Mouse (Mus musculus) stomach, embryonic 16.5 days (tissue): ENCODE data around the gene Armh1. TPM values are rescaled to one million over a fixed set of nuclear protein-coding genes. Genes with fewer than 3 reads are reported as not detected.

Experiments
- ATAC-seq: fragments of 200-750 bp; cut with Nextera tagmentation; 2 replicates; pipeline ENCODE4 v1.8.0; 2017; ENCODE audit warnings: moderate number of reproducible peaks, moderate TSS enrichment; ENCODE audit not compliant: insufficient read depth, low FRiP score
- H3K27ac ChIP-seq: fragments of 300-500 bp; sonication (generic); 2 replicates; pipeline ENCODE4 v1.5.1; 2014; ENCODE audit warnings: low read length
- H3K27me3 ChIP-seq: fragments of 300-500 bp; sonication (generic); 2 replicates; pipeline ENCODE4 v1.6.1; 2014; ENCODE audit warnings: low read length, control low read depth, mixed read lengths; ENCODE audit not compliant: control insufficient read depth, insufficient read depth
- H3K36me3 ChIP-seq: fragments of 300-500 bp; sonication (generic); 2 replicates; pipeline ENCODE4 v1.6.1; 2014; ENCODE audit warnings: low read length; ENCODE audit not compliant: control insufficient read depth, insufficient read depth
- H3K4me1 ChIP-seq: fragments of 300-500 bp; sonication (generic); 2 replicates; pipeline ENCODE4 v1.6.1; 2014; ENCODE audit warnings: low read length, control low read depth, mixed read lengths; ENCODE audit not compliant: control insufficient read depth, insufficient read depth
- H3K4me2 ChIP-seq: fragments of 300-500 bp; sonication (generic); 2 replicates; pipeline ENCODE4 v1.6.1; 2014; ENCODE audit warnings: low read depth, low read length, mixed read lengths
- H3K4me3 ChIP-seq: fragments of 300-500 bp; sonication (generic); replicated peaks from 2 replicates; pipeline ENCODE4 v1.5.1; 2014; ENCODE audit warnings: mild to moderate bottlenecking, low read length
- H3K9ac ChIP-seq: fragments of 300-500 bp; sonication (generic); 2 replicates; pipeline ENCODE4 v1.6.1; 2014; ENCODE audit warnings: low read length
- H3K9me3 ChIP-seq: fragments of 300-500 bp; sonication (generic); replicated peaks from 2 replicates; pipeline ENCODE4 v1.6.1; 2016; ENCODE audit warnings: low read length, control low read depth; ENCODE audit not compliant: control insufficient read depth
- WGBS: fragments of 180-500 bp; shearing (Covaris S2); extraction: QIAGEN DNeasy Blood & Tissue Kit; methylation state at CpG from one replicate; pipeline ENCODE4 v1.1.7; 2014; 5-methylcytosine and 5-hydroxymethylcytosine counted together
- polyA plus RNA-seq: library from polyadenylated mRNA; unstranded; fragments of >200 nt; fragmentation: Nextera tagmentation; extraction: Ambion mirVana; gene quantifications from 2 replicates; pipeline ENCODE4 v1.2.1, GENCODE M21; 2015

Gene Armh1
- polyA plus RNA-seq, 1 experiment from 2014 or later, result 0.61 TPM

GRCm38 (mm10) chr4:117283271-117284191 lies 31.6 kb upstream of the Armh1 start:
- H3K9ac ChIP-seq, result 0 out of 2 replicates have a peak overlapping the region, but pooled peaks have one; percentile 17
- no peak overlapping the region for H3K4me2 ChIP-seq
- H3K27ac ChIP-seq, result peak overlapping the region; percentile 21; the same call in 1 of the 2 replicates
- 32% methylated on average over 22 of the region's 22 CpGs for WGBS
- peaks cover 19% of the 10 kb centered on the region for H3K4me1 ChIP-seq
- H3K4me3 ChIP-seq, result no peak overlapping the region
- no peaks in the 10 kb centered on the region for H3K9me3 ChIP-seq
- H3K27me3 ChIP-seq, result no peaks in the 10 kb centered on the region
- peak; percentile 42; the same call in 1 of the 2 replicates for ATAC-seq
- H3K36me3 ChIP-seq, result peaks cover 16% of the 10 kb centered on the region

GRCm38 (mm10) chr4:117281090-117281845 lies 29.3 kb upstream of the Armh1 start:
- Histone ChIP-seq H3K9ac (no peak overlapping the region), H3K4me3 (no peak overlapping the region), H3K4me2 (no peak overlapping the region), H3K27ac (no peak overlapping the region), H3K4me1 (peaks cover 22% of the 10 kb centered on the region), H3K27me3 (no peaks in the 10 kb centered on the region), H3K9me3 (no peaks in the 10 kb centered on the region), H3K36me3 (peaks cover 16% of the 10 kb centered on the region)
- ATAC-seq, result no peak
- 59% methylated on average over 19 of the region's 19 CpGs for WGBS

- H3K27me3 ChIP-seq, result no peaks in the 10 kb centered on the region
- peaks cover 11% of the 10 kb centered on the region; the same call in 1 of the 2 replicates for H3K36me3 ChIP-seq
- peaks cover 27% of the 10 kb centered on the region for H3K4me1 ChIP-seq
- 85% methylated on average over 8 of the region's 8 CpGs for WGBS
- no peak overlapping the region for H3K4me3 ChIP-seq
- no peak overlapping the region for H3K9ac ChIP-seq
- no peaks in the 10 kb centered on the region for H3K9me3 ChIP-seq
- no peak overlapping the region for H3K27ac ChIP-seq
- no peak overlapping the region for H3K4me2 ChIP-seq
- ATAC-seq, result no peak
Observed at GRCm38 (mm10) chr4:117280397-117280930, 28.5 kb upstream of the Armh1 start.

- no peaks in the 10 kb centered on the region for H3K27me3 ChIP-seq
- peaks cover 3% of the 10 kb centered on the region; the same call in 1 of the 2 replicates for H3K9me3 ChIP-seq
- H3K4me1 ChIP-seq, result peaks cover 27% of the 10 kb centered on the region
- WGBS, result 59% methylated on average over 2 of the region's 2 CpGs
- no peak overlapping the region for H3K9ac ChIP-seq
- no peak overlapping the region for H3K4me3 ChIP-seq
- H3K36me3 ChIP-seq, result peaks cover 8% of the 10 kb centered on the region
- no peak overlapping the region for H3K4me2 ChIP-seq
- no peak for ATAC-seq
- H3K27ac ChIP-seq, result no peak overlapping the region
Observed at GRCm38 (mm10) chr4:117279253-117279642, 27.3 kb upstream of the Armh1 start.

GRCm38 (mm10) chr4:117278381-117279252 lies 26.7 kb upstream of the Armh1 start:
- H3K36me3 ChIP-seq, result peaks cover 15% of the 10 kb centered on the region
- H3K4me3 ChIP-seq, result no peak overlapping the region
- WGBS, result 61% methylated on average over 10 of the region's 10 CpGs
- H3K9ac ChIP-seq, result no peak overlapping the region
- H3K4me1 ChIP-seq, result peaks cover 27% of the 10 kb centered on the region
- H3K9me3 ChIP-seq, result peaks cover 8% of the 10 kb centered on the region; the same call in 1 of the 2 replicates
- no peak overlapping the region for H3K4me2 ChIP-seq
- ATAC-seq, result no peak
- H3K27ac ChIP-seq, result no peak overlapping the region
- H3K27me3 ChIP-seq, result no peaks in the 10 kb centered on the region

GRCm38 (mm10) chr4:117277687-117278086 lies 25.8 kb upstream of the Armh1 start:
- Histone ChIP-seq H3K4me2 (no peak overlapping the region), H3K27me3 (no peaks in the 10 kb centered on the region), H3K9me3 (peaks cover 8% of the 10 kb centered on the region; the same call in 1 of the 2 replicates), H3K27ac (no peak overlapping the region), H3K36me3 (peaks cover 15% of the 10 kb centered on the region), H3K9ac (0 out of 2 replicates have a peak overlapping the region, but pooled peaks have one; percentile 1), H3K4me1 (peaks cover 22% of the 10 kb centered on the region), H3K4me3 (no peak overlapping the region)
- no peak for ATAC-seq
- 80% methylated on average over 7 of the region's 7 CpGs for WGBS

GRCm38 (mm10) chr4:117277021-117277420 lies 25.1 kb upstream of the Armh1 start:
- Histone ChIP-seq H3K27me3 (no peaks in the 10 kb centered on the region), H3K36me3 (peaks cover 15% of the 10 kb centered on the region), H3K9me3 (peaks cover 8% of the 10 kb centered on the region; the same call in 1 of the 2 replicates), H3K4me3 (no peak overlapping the region), H3K4me2 (no peak overlapping the region), H3K4me1 (peaks cover 22% of the 10 kb centered on the region), H3K27ac (no peak overlapping the region), H3K9ac (0 out of 2 replicates have a peak overlapping the region, but pooled peaks have one; percentile 1)
- 57% methylated on average over 13 of the region's 13 CpGs for WGBS
- ATAC-seq, result no peak

GRCm38 (mm10) chr4:117276281-117276711 lies 24.4 kb upstream of the Armh1 start:
- peaks cover 8% of the 10 kb centered on the region; the same call in 1 of the 2 replicates for H3K9me3 ChIP-seq
- WGBS, result 34% methylated on average over 17 of the region's 17 CpGs
- peaks cover 19% of the 10 kb centered on the region for H3K36me3 ChIP-seq
- no peak overlapping the region for H3K27ac ChIP-seq
- peak; percentile 48; the same call in 1 of the 2 replicates for ATAC-seq
- H3K27me3 ChIP-seq, result no peaks in the 10 kb centered on the region
- 0 out of 2 replicates have a peak overlapping the region, but pooled peaks have one; percentile 5 for H3K9ac ChIP-seq
- no peak overlapping the region for H3K4me2 ChIP-seq
- no peak overlapping the region for H3K4me3 ChIP-seq
- H3K4me1 ChIP-seq, result peaks cover 22% of the 10 kb centered on the region
